Mouse (Mus musculus) forebrain, embryonic 11.5 days (tissue): Measurements from ENCODE around the gene Parvb. TPM values are rescaled to one million over a fixed set of nuclear protein-coding genes. Genes with fewer than 3 reads are reported as not detected.

Experiments used
- ATAC-seq: fragments of 200-750 bp; cut with Nextera tagmentation; replicated peaks from 2 replicates; pipeline ENCODE4 v1.8.0; 2017; ENCODE audit warnings: moderate TSS enrichment; ENCODE audit not compliant: low FRiP score
- DNase-seq: peaks from one replicate; pipeline ENCODE4 v3.0.0-alpha.2; 2017; ENCODE audit warnings: low spot score
- H3K27ac ChIP-seq: fragments of 300-500 bp; sonication (generic); 2 replicates; pipeline ENCODE4 v1.5.1; 2014; ENCODE audit warnings: low read depth, low read length
- H3K27me3 ChIP-seq: fragments of 300-500 bp; sonication (generic); 2 replicates; pipeline ENCODE4 v1.6.1; 2014; ENCODE audit warnings: mild to moderate bottlenecking, low read length, mixed read lengths; ENCODE audit not compliant: control insufficient read depth, insufficient read depth
- H3K36me3 ChIP-seq: fragments of 300-500 bp; sonication (generic); 2 replicates; pipeline ENCODE4 v1.6.1; 2014; ENCODE audit warnings: mild to moderate bottlenecking, low read length, moderate library complexity, mixed read lengths; ENCODE audit not compliant: control insufficient read depth, insufficient read depth
- H3K4me1 ChIP-seq: fragments of 300-500 bp; sonication (generic); replicated peaks from 2 replicates; pipeline ENCODE4 v1.6.1; 2014; ENCODE audit warnings: low read length, mixed read lengths; ENCODE audit not compliant: control insufficient read depth, insufficient read depth
- H3K4me2 ChIP-seq: fragments of 300-500 bp; sonication (generic); 2 replicates; pipeline ENCODE4 v1.6.1; 2014; ENCODE audit warnings: low read depth, mild to moderate bottlenecking, low read length, moderate library complexity, mixed read lengths; ENCODE audit not compliant: severe bottlenecking
- H3K4me3 ChIP-seq: fragments of 300-500 bp; sonication (generic); 2 replicates; pipeline ENCODE4 v1.5.1; 2014; ENCODE audit warnings: low read depth, low read length
- H3K9ac ChIP-seq: fragments of 300-500 bp; sonication (generic); 2 replicates; pipeline ENCODE4 v1.6.1; 2014; ENCODE audit warnings: low read length
- H3K9me3 ChIP-seq: fragments of 300-500 bp; sonication (generic); 2 replicates; pipeline ENCODE4 v1.6.1; 2016; ENCODE audit warnings: low read length, mixed read lengths; ENCODE audit not compliant: control insufficient read depth
- WGBS: fragments of 180-500 bp; shearing (Covaris S2); extraction: QIAGEN DNeasy Blood & Tissue Kit; methylation state at CpG from one replicate; pipeline ENCODE4 v1.1.7; 2014; 5-methylcytosine and 5-hydroxymethylcytosine counted together
- polyA plus RNA-seq: library from polyadenylated mRNA; unstranded; fragments of >200 nt; fragmentation: Nextera tagmentation; extraction: Ambion mirVana; gene quantifications from 2 replicates; pipeline ENCODE4 v1.2.1, GENCODE M21; 2014

Parvb gene
- polyA plus RNA-seq, 1 experiment from 2014 or later, result 4.9 TPM

DNA sequence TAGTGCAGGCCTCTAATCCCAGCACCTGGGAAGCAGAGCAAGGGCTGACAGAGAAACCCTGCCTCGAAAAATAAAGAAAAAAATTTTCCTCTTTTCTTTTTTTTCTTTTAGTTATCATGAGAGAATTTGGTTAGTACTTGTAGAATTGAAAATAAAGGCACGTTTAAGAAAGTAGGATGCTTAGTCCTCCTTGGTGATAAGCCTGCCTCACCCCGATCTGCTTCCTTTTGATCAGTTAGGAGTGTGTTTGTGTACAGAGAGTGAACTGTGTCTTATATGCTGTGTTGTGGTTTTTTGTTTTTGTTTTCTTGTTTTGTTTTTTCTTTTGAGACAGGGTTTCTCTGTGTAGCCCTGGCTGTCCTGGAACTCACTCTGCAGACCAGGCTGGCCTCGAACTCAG is 24.5 kb upstream of the Parvb start:
- peaks cover 4% of the 10 kb centered on the region; the same call in 1 of the 2 replicates for H3K36me3 ChIP-seq
- H3K4me2 ChIP-seq, result no peak overlapping the region
- 96% methylated on average over 4 of the region's 4 CpGs for WGBS
- H3K27me3 ChIP-seq, result no peaks in the 10 kb centered on the region
- DNase-seq (no peak), ATAC-seq (no peak)
- no peaks in the 10 kb centered on the region for H3K4me1 ChIP-seq
- H3K4me3 ChIP-seq, result no peak overlapping the region
- no peaks in the 10 kb centered on the region for H3K9me3 ChIP-seq
- no peak overlapping the region for H3K9ac ChIP-seq
- H3K27ac ChIP-seq, result no peak overlapping the region

DNA sequence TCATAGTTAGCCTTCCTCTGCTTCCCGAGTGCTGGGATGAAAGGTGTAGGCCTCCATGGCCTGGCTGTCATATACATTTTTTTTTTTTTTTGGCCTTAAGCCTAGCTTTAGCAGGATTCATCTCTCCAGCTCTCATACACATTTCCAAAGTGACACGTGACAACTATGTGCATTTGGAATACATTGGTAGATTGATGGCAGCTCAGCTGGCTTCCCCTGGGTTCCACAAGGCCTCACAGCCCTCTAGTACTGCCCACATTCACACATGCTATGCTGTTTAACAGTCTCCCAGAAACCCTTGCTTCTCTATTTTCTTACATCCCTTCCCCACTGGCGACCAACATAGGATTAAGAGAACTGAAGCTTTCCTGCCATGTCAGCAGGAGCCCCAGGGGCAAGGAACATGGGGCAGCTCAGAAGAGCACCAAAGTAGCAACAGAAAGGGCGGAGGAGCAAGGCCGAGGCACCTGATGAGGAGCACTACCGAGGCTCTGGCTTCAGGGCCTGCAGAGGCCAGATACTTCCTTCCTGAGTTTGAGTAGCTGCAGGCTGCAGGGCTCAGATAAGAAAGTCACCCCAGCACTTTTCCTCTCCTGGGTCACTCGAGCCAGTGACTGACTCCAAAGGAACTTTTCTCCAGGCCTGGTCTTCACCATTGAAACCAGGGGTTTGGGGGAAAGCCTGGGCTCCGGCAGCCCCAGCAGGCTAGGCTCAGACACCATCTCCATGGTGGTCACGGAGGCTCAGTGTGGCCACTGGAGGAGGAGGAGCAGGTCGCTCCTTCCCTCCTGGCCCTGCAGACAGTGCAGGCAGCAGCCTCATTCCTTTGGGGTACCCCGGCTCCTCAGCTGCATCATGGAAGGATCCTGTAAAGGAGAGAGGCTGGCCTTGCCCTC is 22.1 kb upstream of the Parvb start:
- Histone ChIP-seq H3K4me2 (no peak overlapping the region), H3K4me3 (no peak overlapping the region), H3K27ac (no peak overlapping the region), H3K9me3 (no peaks in the 10 kb centered on the region), H3K36me3 (peaks cover under 1% of the 10 kb centered on the region; the same call in 1 of the 2 replicates), H3K9ac (no peak overlapping the region), H3K27me3 (no peaks in the 10 kb centered on the region), H3K4me1 (no peaks in the 10 kb centered on the region)
- WGBS, result 87% methylated on average over 11 of the region's 11 CpGs
- ATAC-seq, result no peak
- no peak for DNase-seq

DNA sequence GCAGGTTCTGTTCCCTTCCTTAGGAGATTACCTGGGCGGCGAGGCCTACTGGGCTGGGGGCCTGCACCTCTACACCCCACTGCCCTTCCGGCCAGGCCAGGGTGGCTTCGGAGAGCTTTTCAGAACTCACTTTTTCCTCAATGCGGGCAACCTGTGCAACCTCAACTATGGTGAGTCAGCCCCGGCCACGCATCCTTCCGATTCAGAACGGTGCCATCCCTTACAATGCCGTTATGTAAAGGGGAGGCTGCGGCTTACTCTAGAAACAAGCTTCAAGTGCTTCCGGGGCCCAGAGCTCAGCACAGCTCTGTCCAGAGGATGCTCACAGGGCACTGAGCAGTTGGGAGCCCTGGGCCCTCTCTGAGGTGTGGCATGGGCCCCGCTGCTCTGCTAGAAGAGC is 21.4 kb upstream of the Parvb start:
- Histone ChIP-seq H3K27ac (no peak overlapping the region), H3K27me3 (no peaks in the 10 kb centered on the region), H3K9me3 (no peaks in the 10 kb centered on the region), H3K4me1 (no peaks in the 10 kb centered on the region), H3K9ac (no peak overlapping the region), H3K36me3 (no peaks in the 10 kb centered on the region; the same call in 1 of the 2 replicates), H3K4me3 (no peak overlapping the region), H3K4me2 (no peak overlapping the region)
- 94% methylated on average over 13 of the region's 13 CpGs for WGBS
- DNase-seq (no peak), ATAC-seq (no peak)

DNA sequence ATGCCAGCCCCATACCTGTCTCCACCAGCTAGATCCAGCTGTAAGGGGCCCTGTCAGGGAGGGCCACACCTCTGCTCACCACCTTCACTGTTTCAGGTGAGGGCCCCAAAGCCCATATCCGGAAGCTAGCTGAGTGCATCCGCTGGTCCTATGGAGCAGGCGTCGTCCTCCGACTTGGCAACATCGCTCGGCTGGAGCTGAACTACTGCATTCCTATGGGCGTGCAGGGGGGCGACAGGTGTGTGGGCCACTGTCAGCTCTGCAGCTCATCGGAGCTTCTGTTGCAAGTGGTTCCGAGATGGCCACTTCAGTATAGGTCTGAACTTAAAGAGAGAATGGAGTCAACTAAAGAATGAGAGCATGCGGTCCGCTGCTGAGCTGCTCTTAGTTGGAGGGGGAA is 20.9 kb upstream of the Parvb start:
- Histone ChIP-seq H3K4me2 (no peak overlapping the region), H3K36me3 (no peaks in the 10 kb centered on the region; the same call in 1 of the 2 replicates), H3K9me3 (no peaks in the 10 kb centered on the region), H3K9ac (no peak overlapping the region), H3K4me1 (no peaks in the 10 kb centered on the region), H3K27ac (no peak overlapping the region), H3K27me3 (no peaks in the 10 kb centered on the region), H3K4me3 (no peak overlapping the region)
- DNase-seq (no peak), ATAC-seq (no peak)
- 93% methylated on average over 13 of the region's 13 CpGs for WGBS

DNA sequence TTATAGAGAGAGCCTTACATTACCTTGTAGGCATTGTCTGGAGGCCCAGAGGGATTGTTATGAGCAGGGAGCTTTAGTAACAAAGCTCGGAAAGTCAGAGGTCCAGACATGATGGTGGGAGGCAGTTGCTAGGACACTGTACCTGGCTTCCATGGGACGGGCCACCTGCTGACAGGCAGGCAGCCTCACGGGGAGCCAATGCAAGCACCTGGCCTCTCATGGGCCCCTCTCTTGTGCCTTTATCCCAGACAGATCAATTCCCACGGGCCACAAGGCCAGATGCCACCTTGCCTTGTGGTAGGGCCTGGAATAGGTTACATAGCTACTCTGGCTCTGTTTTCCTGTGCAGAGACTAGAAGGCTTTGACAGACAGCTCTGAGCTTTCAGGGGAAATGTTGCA is 20.3 kb upstream of the Parvb start:
- 79% methylated on average over 4 of the region's 4 CpGs for WGBS
- 0 out of 2 replicates have a peak, but pooled peaks cover 2% of the 10 kb centered on the region for H3K4me1 ChIP-seq
- 0 out of 2 replicates have a peak, but pooled peaks have one; percentile 7 for ATAC-seq

DNA sequence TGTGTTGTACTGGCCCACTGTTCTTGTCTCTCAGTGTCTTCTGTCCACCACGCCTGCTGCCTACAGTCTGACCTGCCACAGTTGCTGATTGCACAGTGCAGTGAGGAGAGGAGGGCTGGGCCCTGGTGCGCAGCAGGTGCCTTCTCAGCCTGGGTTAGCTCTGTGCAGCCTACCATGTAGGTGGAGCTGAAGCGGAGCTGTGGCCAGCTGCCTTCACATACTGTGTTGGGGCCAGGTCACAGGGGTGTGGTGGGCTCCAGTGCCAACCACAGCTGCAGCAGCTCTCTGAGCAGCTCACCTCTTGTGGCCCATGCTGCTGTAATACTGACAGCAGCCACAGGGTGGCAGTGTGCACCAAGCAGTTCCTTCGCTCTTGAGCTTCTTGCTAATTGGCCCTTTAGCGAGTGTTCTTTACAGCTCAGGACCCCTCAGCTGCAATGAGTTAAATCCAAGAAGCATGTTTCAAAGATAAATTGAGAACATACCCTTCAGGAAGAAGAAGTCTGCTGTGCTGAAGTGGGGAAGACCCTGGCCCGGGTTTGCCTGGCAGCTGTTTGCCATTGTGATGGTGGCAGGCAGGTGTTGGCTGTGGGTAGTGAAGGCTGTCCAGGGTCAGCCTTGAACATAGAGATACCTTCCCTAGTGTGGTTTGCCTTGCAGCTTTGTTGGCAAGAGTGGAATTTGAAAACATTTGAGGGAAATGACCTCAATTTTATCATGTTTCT is 19.6 kb upstream of the Parvb start:
- no peak overlapping the region for H3K27ac ChIP-seq
- 53% methylated on average over 6 of the region's 6 CpGs for WGBS
- H3K4me3 ChIP-seq, result no peak overlapping the region

More for the DNA sequence above, 20.3 kb upstream of the Parvb start:
- Histone ChIP-seq H3K27ac (no peak overlapping the region), H3K9ac (no peak overlapping the region), H3K4me3 (no peak overlapping the region), H3K27me3 (no peaks in the 10 kb centered on the region), H3K9me3 (no peaks in the 10 kb centered on the region), H3K4me2 (no peak overlapping the region), H3K36me3 (no peaks in the 10 kb centered on the region; the same call in 1 of the 2 replicates)
- no peak for DNase-seq

DNA sequence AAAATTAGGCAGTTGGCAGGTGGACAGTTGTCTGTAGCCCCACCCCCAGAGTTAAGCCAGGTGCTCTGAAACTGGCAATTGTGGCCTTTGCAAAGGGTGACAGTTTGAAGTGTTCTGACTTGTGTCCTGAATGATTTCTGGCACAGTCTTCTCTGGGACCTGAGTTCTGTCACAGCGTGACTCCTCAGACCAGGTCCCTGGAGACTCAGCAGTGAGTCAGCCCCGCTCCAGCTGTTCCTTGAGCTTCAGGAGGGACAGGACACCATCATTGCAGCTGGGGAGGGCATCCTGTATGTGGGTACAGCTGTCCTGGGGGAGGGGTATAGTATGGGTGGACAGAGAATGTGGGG is 19.1 kb upstream of the Parvb start:
- no peak for ATAC-seq
- Histone ChIP-seq H3K4me1 (0 out of 2 replicates have a peak, but pooled peaks cover 2% of the 10 kb centered on the region), H3K27ac (no peak overlapping the region)

More for the DNA sequence above, 19.6 kb upstream of the Parvb start:
- no peaks in the 10 kb centered on the region; the same call in 1 of the 2 replicates for H3K36me3 ChIP-seq
- H3K4me1 ChIP-seq, result 0 out of 2 replicates have a peak, but pooled peaks cover 2% of the 10 kb centered on the region
- H3K27me3 ChIP-seq, result no peaks in the 10 kb centered on the region
- DNase-seq, result peak; percentile 94
- ATAC-seq, result peak; percentile 63
- H3K9me3 ChIP-seq, result no peaks in the 10 kb centered on the region
- H3K4me2 ChIP-seq, result no peak overlapping the region
- no peak overlapping the region for H3K9ac ChIP-seq

DNA sequence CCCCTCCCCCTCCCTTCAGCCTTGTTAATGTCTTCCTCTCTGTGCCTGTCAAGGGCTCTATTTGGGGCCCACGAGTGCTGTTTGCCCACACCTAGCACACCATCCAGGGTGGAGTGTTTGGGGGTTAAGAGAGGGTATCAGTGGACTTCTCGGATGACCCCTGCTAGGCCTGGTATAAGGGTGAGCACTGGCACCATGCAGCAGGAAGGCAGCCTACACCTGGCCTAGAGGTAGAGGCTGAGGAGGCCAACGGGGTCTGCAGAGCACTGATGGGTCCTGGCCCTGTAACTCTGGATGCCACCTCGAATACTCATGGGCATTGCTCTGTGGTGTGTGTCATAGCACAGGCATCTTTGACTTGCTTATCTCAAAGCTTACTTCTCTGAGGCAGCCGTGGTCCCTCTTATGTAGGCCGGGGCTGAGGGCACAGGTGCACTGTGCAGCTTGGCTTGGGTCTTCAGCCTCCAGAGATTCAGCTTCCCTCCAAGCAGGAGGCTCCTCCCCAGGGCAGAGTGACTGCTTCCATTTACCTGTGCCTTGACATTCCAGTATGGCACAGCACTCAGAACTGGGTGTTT is 18.6 kb upstream of the Parvb start:
- DNase-seq (no peak), ATAC-seq (no peak)
- H3K27ac ChIP-seq, result no peak overlapping the region
- 90% methylated on average over 6 of the region's 6 CpGs for WGBS
- no peak overlapping the region for H3K4me3 ChIP-seq
- H3K4me1 ChIP-seq, result 0 out of 2 replicates have a peak, but pooled peaks cover 2% of the 10 kb centered on the region
- H3K9me3 ChIP-seq, result no peaks in the 10 kb centered on the region
- H3K9ac ChIP-seq, result no peak overlapping the region
- H3K4me2 ChIP-seq, result no peak overlapping the region
- no peaks in the 10 kb centered on the region for H3K27me3 ChIP-seq
- no peaks in the 10 kb centered on the region; the same call in 1 of the 2 replicates for H3K36me3 ChIP-seq

More for the DNA sequence above, 19.1 kb upstream of the Parvb start:
- Histone ChIP-seq H3K4me3 (no peak overlapping the region), H3K4me2 (no peak overlapping the region), H3K36me3 (no peaks in the 10 kb centered on the region; the same call in 1 of the 2 replicates), H3K9ac (no peak overlapping the region), H3K9me3 (no peaks in the 10 kb centered on the region), H3K27me3 (no peaks in the 10 kb centered on the region)
- DNase-seq, result no peak
- WGBS, result 94% methylated on average over 2 of the region's 2 CpGs
